Comparison of ENCODE assay signal across 26 mouse cellular contexts in the genomic region with DNA sequence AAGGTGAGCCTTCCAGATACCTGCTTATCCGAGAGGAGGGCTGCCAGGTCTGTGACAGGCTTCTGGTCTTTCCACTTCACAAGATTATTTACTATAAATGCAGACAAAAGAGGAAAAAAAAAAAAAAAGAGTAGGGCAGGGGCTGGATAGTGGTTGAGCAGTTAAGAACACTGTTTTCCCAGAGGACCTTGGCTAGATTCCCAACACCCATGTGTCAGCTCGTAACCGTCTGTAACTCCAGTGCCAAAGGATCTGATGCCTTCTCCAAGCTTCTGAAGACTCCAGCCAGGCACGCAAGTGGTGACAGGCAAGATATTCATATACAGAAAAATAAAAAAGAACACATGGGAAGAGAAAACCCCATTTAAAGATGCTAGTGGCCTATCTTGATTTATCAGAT. TPM values are rescaled to one million over a fixed set of nuclear protein-coding genes. Genes with fewer than 3 reads are reported as not detected.
DNase-seq lines count a peak whose midpoint lies in the region.
"Had no signal": no experiment of that assay in that cellular context is flagged by ENCODE, and none has a peak within 500 bp of the region (broad histone marks: within the 10 kb centered on the region; RNA-seq: fewer than 3 reads in every experiment).

No protein-coding gene starts in this region.

- H3K27me3 ChIP-seq in heart, embryonic 10.5 days (ENCODE audit: insufficient read depth, poor library complexity, severe bottlenecking): no peaks in the 10 kb centered on the region
- H3K27me3 ChIP-seq: embryonic facial prominence, embryonic 13.5 days; limb, embryonic 12.5 days; liver, embryonic 13.5 days; megakaryocyte, embryonic 14.5 days; midbrain, embryonic 13.5 days had no signal

- 88% methylated on average over 4 of the region's 4 CpGs for WGBS in heart, embryonic 10.5 days

- H3K9me3 ChIP-seq in heart, embryonic 10.5 days: no peaks in the 10 kb centered on the region
- H3K9me3 ChIP-seq: embryonic facial prominence, embryonic 13.5 days; limb, embryonic 12.5 days; liver, embryonic 13.5 days; megakaryocyte, embryonic 14.5 days; midbrain, embryonic 13.5 days had no signal

- no peak overlapping the region for H3K4me3 ChIP-seq in heart, embryonic 10.5 days
- H3K4me3 ChIP-seq: embryonic facial prominence, embryonic 13.5 days; limb, embryonic 12.5 days; liver, embryonic 13.5 days; megakaryocyte, embryonic 14.5 days; midbrain, embryonic 13.5 days had no signal

- H3K27ac ChIP-seq in heart, embryonic 10.5 days: no peak overlapping the region
- H3K27ac ChIP-seq: embryonic facial prominence, embryonic 13.5 days; hindbrain, embryonic 14.5 days; limb, embryonic 12.5 days; liver, embryonic 13.5 days; midbrain, embryonic 13.5 days had no signal

- peaks cover 23% of the 10 kb centered on the region; the same call in 1 of the 2 replicates for H3K36me3 ChIP-seq in heart, embryonic 10.5 days
- H3K36me3 ChIP-seq: liver, embryonic 13.5 days had no signal

- peak; percentile 54 to 59 for DNase-seq in cerebellum, postnatal 10 days
- DNase-seq in cerebellum, postnatal 4 days (ENCODE audit: low spot score in 2 of 2): no peak
- peak; percentile 91 for DNase-seq in heart, adult 11 months
- no peak for DNase-seq in heart, embryonic 10.5 days (ENCODE audit: low spot score)
- peak; percentile 95 for DNase-seq in adipocyte (ENCODE audit: low spot score)
- DNase-seq in skeletal muscle tissue, adult 2 months (ENCODE audit: low read depth, low spot score): peak; percentile 39
- no peak for DNase-seq in lung, postnatal 10 days
- DNase-seq: cerebellum, adult 9-11 months; heart, postnatal 36 days; kidney, adult 18-20 months; kidney, postnatal 4 days; liver, embryonic 13.5 days; lung, adult 2 months; right cerebral cortex, postnatal 14 days; spleen, adult 18-20 months had no signal

- no peaks in the 10 kb centered on the region for H3K4me1 ChIP-seq in heart, embryonic 10.5 days
- H3K4me1 ChIP-seq: limb, embryonic 12.5 days; liver, embryonic 13.5 days had no signal

RNA-seq across cellular contexts. Expression of a gene that starts 11.4 kb away (rescaled TPM):
- polyA plus RNA-seq in heart, embryonic 10.5 days (2016; fragmentation: Nextera tagmentation; extraction: Ambion mirVana): 21.5 and 27.4 TPM in 2 replicates

RNA-seq across cellular contexts. Expression of a gene that starts 24.4 kb away (rescaled TPM):
- not detected in 2 replicates for polyA plus RNA-seq in heart, embryonic 10.5 days (2016; fragmentation: Nextera tagmentation; extraction: Ambion mirVana)
- polyA plus RNA-seq: C2C12; embryonic facial prominence, embryonic 13.5 days; forebrain, embryonic 16.5 days; heart, embryonic 14.5 days; hindbrain, embryonic 14.5 days; inflammation-experienced regulatory T-cells, adult 6 months; kidney, embryonic 16.5 days; limb, embryonic 12.5 days; liver, embryonic 13.5 days; lung, adult 2 months; midbrain, embryonic 13.5 days; neural tube, embryonic 11.5 days had no signal

RNA-seq across cellular contexts. Expression of a gene that starts 56.0 kb away (rescaled TPM):
- polyA plus RNA-seq in heart, embryonic 10.5 days (2016; fragmentation: Nextera tagmentation; extraction: Ambion mirVana): 22.9 and 27.1 TPM in 2 replicates

Comparison
In these comparisons a context has a peak if more than half of its experiments do, and no peak if none do; other contexts are left out.
1. DNase-seq: peak in cerebellum, postnatal 10 days (2 of 2), heart, adult 11 months (single experiment), adipocyte (single experiment) and skeletal muscle tissue, adult 2 months (single experiment); none in cerebellum, postnatal 4 days (0 of 2), heart, embryonic 10.5 days (single experiment) and lung, postnatal 10 days (single experiment).